Comparison of ENCODE assay signal across 11 mouse cellular contexts in the genomic region with DNA sequence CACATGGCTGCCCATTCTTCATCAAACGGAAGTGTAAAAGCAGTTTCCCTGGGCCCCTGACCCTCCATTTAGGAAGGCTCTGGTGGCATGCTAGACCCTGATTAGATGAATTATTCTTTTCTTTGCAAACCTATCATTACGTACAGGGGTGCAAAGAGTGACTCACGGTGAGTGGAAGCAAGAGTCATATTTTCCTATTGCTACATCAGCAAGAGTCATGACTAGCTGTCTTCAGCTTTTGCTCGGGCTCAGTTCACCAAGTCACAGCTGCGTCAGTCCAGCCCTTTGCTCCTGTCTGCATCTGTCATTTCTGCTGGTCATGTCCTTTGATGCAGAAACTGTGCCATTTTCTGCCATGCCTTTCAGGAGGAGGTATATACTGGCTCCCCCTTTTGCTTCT.
"Had no signal": no experiment of that assay in that cellular context is flagged by ENCODE, and none has a peak within 500 bp of the region (broad histone marks: within the 10 kb centered on the region; RNA-seq: fewer than 3 reads in every experiment).

No protein-coding gene starts in this region.

- H3K9me3 ChIP-seq: limb, embryonic 13.5 days; midbrain, embryonic 13.5 days; neural tube, embryonic 12.5 days; stomach, embryonic 15.5 days had no signal

- H3K4me3 ChIP-seq: limb, embryonic 13.5 days; midbrain, embryonic 13.5 days; neural tube, embryonic 12.5 days; stomach, embryonic 15.5 days had no signal

- H3K4me1 ChIP-seq: limb, embryonic 13.5 days; midbrain, embryonic 13.5 days; neural tube, embryonic 12.5 days; stomach, embryonic 15.5 days had no signal

- H3K4me2 ChIP-seq: limb, embryonic 13.5 days; midbrain, embryonic 13.5 days; neural tube, embryonic 12.5 days; stomach, embryonic 15.5 days had no signal

- H3K36me3 ChIP-seq: limb, embryonic 13.5 days; midbrain, embryonic 13.5 days; neural tube, embryonic 12.5 days; stomach, embryonic 15.5 days had no signal

- H3K9ac ChIP-seq: limb, embryonic 13.5 days; liver, embryonic 14.5 days; midbrain, embryonic 13.5 days; neural tube, embryonic 12.5 days; stomach, embryonic 15.5 days had no signal

- H3K27me3 ChIP-seq: limb, embryonic 13.5 days; midbrain, embryonic 13.5 days; neural tube, embryonic 12.5 days; stomach, embryonic 15.5 days had no signal

- H3K27ac ChIP-seq: limb, embryonic 13.5 days; liver, embryonic 14.5 days; midbrain, embryonic 13.5 days; neural tube, embryonic 12.5 days; stomach, embryonic 15.5 days had no signal

- DNase-seq: kidney, postnatal 25 days; layer of hippocampus, postnatal 36 days; left cerebral cortex, postnatal 4 days; lung, adult 18-20 months; retina, postnatal 1 day; thymus, postnatal 36 days had no signal

- ATAC-seq: midbrain, embryonic 13.5 days had no signal
